Mouse (Mus musculus) cerebellum, adult 11 months (tissue): ENCODE data around the gene Akap7.

Source experiments
- DNase-seq: peaks from one replicate; pipeline ENCODE4 v3.0.0; 2022

The Akap7 gene

GRCm38 (mm10) chr10:25296657-25297369, 10.9 kb downstream of the Akap7 start:
- DNase-seq = peak; percentile 78

- peak; percentile 15 for DNase-seq
These were observed 11.4 kb downstream of the Akap7 start for GRCm38 (mm10) chr10:25296286-25296656.

GRCm38 (mm10) chr10:25295836-25296235, 11.8 kb downstream of the Akap7 start:
- DNase-seq = no peak

GRCm38 (mm10) chr10:25294999-25295398, 12.7 kb downstream of the Akap7 start:
- DNase-seq = no peak

GRCm38 (mm10) chr10:25293796-25294195, 13.9 kb downstream of the Akap7 start:
- DNase-seq = no peak

- DNase-seq = no peak
These were observed 16.6 kb downstream of the Akap7 start for GRCm38 (mm10) chr10:25291053-25291452.

- DNase-seq = no peak
These were observed 22.4 kb downstream of the Akap7 start for GRCm38 (mm10) chr10:25285100-25285811.

- DNase-seq = no peak
These were observed 23.1 kb downstream of the Akap7 start for GRCm38 (mm10) chr10:25284427-25285099.

- DNase-seq = no peak
These were observed 24.3 kb downstream of the Akap7 start for GRCm38 (mm10) chr10:25283397-25283796.

GRCm38 (mm10) chr10:25280141-25280540, 27.5 kb downstream of the Akap7 start:
- DNase-seq = no peak

- no peak for DNase-seq
These were observed 28.3 kb downstream of the Akap7 start for GRCm38 (mm10) chr10:25279406-25279805.

GRCm38 (mm10) chr10:25275492-25275891, 32.2 kb downstream of the Akap7 start:
- DNase-seq = no peak

GRCm38 (mm10) chr10:25274621-25275330, 32.9 kb downstream of the Akap7 start:
- no peak for DNase-seq

GRCm38 (mm10) chr10:25273731-25274130, 33.9 kb downstream of the Akap7 start:
- DNase-seq = no peak

- DNase-seq = no peak
These were observed 35.9 kb downstream of the Akap7 start for GRCm38 (mm10) chr10:25271756-25272155.

GRCm38 (mm10) chr10:25271207-25271606, 36.5 kb downstream of the Akap7 start:
- DNase-seq = no peak

- DNase-seq = no peak
These were observed 39.0 kb downstream of the Akap7 start for GRCm38 (mm10) chr10:25268476-25269351.

- DNase-seq = no peak
These were observed 46.5 kb downstream of the Akap7 start for GRCm38 (mm10) chr10:25261176-25261575.

- no peak for DNase-seq
These were observed 46.9 kb downstream of the Akap7 start for GRCm38 (mm10) chr10:25260724-25261123.

- no peak for DNase-seq
These were observed 49.5 kb downstream of the Akap7 start for GRCm38 (mm10) chr10:25258171-25258570.

GRCm38 (mm10) chr10:25257466-25257865, 50.2 kb downstream of the Akap7 start:
- DNase-seq = no peak

GRCm38 (mm10) chr10:25253474-25253873, 54.2 kb downstream of the Akap7 start:
- no peak for DNase-seq
